Mouse (Mus musculus) ES-E14 (cell line): ENCODE data around the gene Carf. TPM values are rescaled to one million over a fixed set of nuclear protein-coding genes. Genes with fewer than 3 reads are reported as not detected.
A peak's percentile ranks its signal among the peaks of the same experiment; 100 is the strongest.

ENCODE experiments used
- DNase-seq: peaks from one replicate; pipeline ENCODE4 v3.0.0-alpha.2; 2013; ENCODE audit warnings: low read depth, low spot score
- H3K27ac ChIP-seq: 2 replicates; pipeline ENCODE4 v1.5.1; 2012; ENCODE audit warnings: low read depth, mild to moderate bottlenecking, low read length, moderate library complexity, mixed read lengths; ENCODE audit not compliant: poor library complexity, insufficient read depth, severe bottlenecking
- H3K36me3 ChIP-seq: 2 replicates; pipeline ENCODE4 v1.6.1; 2012; ENCODE audit warnings: mild to moderate bottlenecking, low read length, moderate library complexity, mixed read lengths; ENCODE audit not compliant: control insufficient read depth, poor library complexity, insufficient read depth, severe bottlenecking
- H3K4me1 ChIP-seq, 2 experiments: fragments of 150-350 bp in 1 of 2; sonication (generic) in 1 of 2; 2 replicates each; pipeline ENCODE4 v1.6.1; 2012; ENCODE audit warnings: low read length in 2 of 2, mild to moderate bottlenecking in 1 of 2, mixed read lengths in 1 of 2; ENCODE audit not compliant: control insufficient read depth in 2 of 2, insufficient read depth in 2 of 2, poor library complexity in 1 of 2
- H3K4me3 ChIP-seq, 2 experiments: fragments of 150-350 bp in 1 of 2; sonication (generic) in 1 of 2; 2 replicates each; pipeline ENCODE4 v1.5.1; 2012; ENCODE audit warnings: low read length in 2 of 2, low read depth in 1 of 2, mild to moderate bottlenecking in 1 of 2, mixed read lengths in 1 of 2; ENCODE audit not compliant: insufficient read depth in 1 of 2, poor library complexity in 1 of 2, severe bottlenecking in 1 of 2
- H3K9ac ChIP-seq: 2 replicates; pipeline ENCODE4 v1.6.1; 2012; ENCODE audit warnings: low read depth, mild to moderate bottlenecking, low read length, mixed read lengths; ENCODE audit not compliant: poor library complexity, insufficient read depth, severe bottlenecking
- H3K9me3 ChIP-seq: fragments of 150-350 bp; sonication (generic); 2 replicates; pipeline ENCODE4 v1.6.1; 2012; ENCODE audit warnings: low read depth, mild to moderate bottlenecking, low read length; ENCODE audit not compliant: control insufficient read depth, insufficient read depth
- CHD2 ChIP-seq: IDR thresholded peaks from 2 replicates; pipeline ENCODE4 v1.6.1; 2014; ENCODE audit warnings: mild to moderate bottlenecking, low read depth, low read length, inconsistent platforms
- HCFC1 ChIP-seq: IDR thresholded peaks from 2 replicates; pipeline ENCODE4 v1.6.1; 2012; ENCODE audit warnings: low read length, inconsistent platforms, borderline replicate concordance; ENCODE audit not compliant: insufficient read depth
- MAFK ChIP-seq: IDR thresholded peaks from 2 replicates; pipeline ENCODE4 v1.6.1; 2014; ENCODE audit warnings: mild to moderate bottlenecking, low read depth, low read length, inconsistent platforms; ENCODE audit not compliant: insufficient read depth
- ZC3H11A ChIP-seq: IDR thresholded peaks from 2 replicates; pipeline ENCODE4 v1.6.1; 2012; ENCODE audit warnings: low read depth, mild to moderate bottlenecking, inconsistent platforms, low read length, borderline replicate concordance
- ZNF384 ChIP-seq: IDR thresholded peaks from 2 replicates; pipeline ENCODE4 v1.6.1; 2012; ENCODE audit warnings: low read depth, low read length, inconsistent platforms
- in situ Hi-C, 2 experiments: fragments of 600-800 bp; cut with MboI; formaldehyde crosslinking; loops; one replicate each; pipeline ENCODE4 v1.15.1; 2025; ENCODE audit warnings: low sequenced_read_pairs in 2 of 2, inconsistent platforms in 1 of 2; ENCODE audit not compliant: unreplicated experiment in 2 of 2
- total RNA-seq: library from RNA; depleted of rRNA; stranded (reverse); fragments of 300-350 nt; gene quantifications from 2 replicates; pipeline ENCODE4 v1.2.3, GENCODE M21; 2012; rRNA removed

Carf gene
- total RNA-seq, 1 experiment: 4.3 TPM

- Histone ChIP-seq H3K36me3 (no peaks in the 10 kb centered on the region), H3K9me3 (no peaks in the 10 kb centered on the region), H3K4me3 (peak overlapping the region; percentile 89), H3K27ac (peak overlapping the region; percentile 78), H3K4me1 (no peaks in the 10 kb centered on the region), H3K9ac (peak overlapping the region; percentile 91)
- in situ Hi-C loops: no loop called here
- peak; percentile 50 for DNase-seq
- no peak for TF ChIP-seq ZC3H11A
- TF ChIP-seq HCFC1: no peak
- no peak for TF ChIP-seq CHD2
- no peak for TF ChIP-seq MAFK
- TF ChIP-seq ZNF384: no peak
Observed at GRCm38 (mm10) chr1:60180784-60181221, 82.8 kb downstream of the Carf start.

GRCm38 (mm10) chr1:60188454-60188853 is 90.4 kb downstream of the Carf start:
- Histone ChIP-seq H3K9ac (no peak overlapping the region), H3K27ac (no peak overlapping the region), H3K9me3 (no peaks in the 10 kb centered on the region), H3K4me3 (no peak overlapping the region), H3K4me1 (no peaks in the 10 kb centered on the region), H3K36me3 (no peaks in the 10 kb centered on the region)
- TF ChIP-seq ZNF384 (no peak), CHD2 (no peak), HCFC1 (no peak), ZC3H11A (no peak), MAFK (no peak)
- no peak for DNase-seq
- in situ Hi-C loops: no loop called here

GRCm38 (mm10) chr1:60196813-60197212 is 98.8 kb downstream of the Carf start:
- TF ChIP-seq ZNF384 (no peak), MAFK (no peak), HCFC1 (no peak), ZC3H11A (no peak), CHD2 (no peak)
- Histone ChIP-seq H3K9ac (no peak overlapping the region), H3K4me1 (no peaks in the 10 kb centered on the region), H3K4me3 (no peak overlapping the region), H3K36me3 (peaks cover under 1% of the 10 kb centered on the region; the same call in 1 of the 2 replicates), H3K27ac (no peak overlapping the region), H3K9me3 (no peaks in the 10 kb centered on the region)
- peak; percentile 16 for DNase-seq
- in situ Hi-C loops: no loop called here

- no peaks in the 10 kb centered on the region for H3K4me1 ChIP-seq
- H3K9me3 ChIP-seq: no peaks in the 10 kb centered on the region
- in situ Hi-C loops: no loop called here
- no peak for DNase-seq
- TF ChIP-seq ZC3H11A (no peak), ZNF384 (no peak), CHD2 (no peak), HCFC1 (no peak), MAFK (no peak)
- H3K27ac ChIP-seq: no peak overlapping the region
- no peak overlapping the region for H3K9ac ChIP-seq
- H3K4me3 ChIP-seq: no peak overlapping the region
- H3K36me3 ChIP-seq: peaks cover 8% of the 10 kb centered on the region; the same call in 1 of the 2 replicates
Observed at GRCm38 (mm10) chr1:60199006-60199405, 101.0 kb downstream of the Carf start.

Other genes with a start within 250 kb of the Carf start
- 9.4 and 9.9 TPM in 2 replicates for gene Fam117b, start 185.2 kb upstream of the Carf start, total RNA-seq
- gene Ica1l, start 55.1 kb upstream of the Carf start, total RNA-seq: 1.3 and 2.5 TPM in 2 replicates
- gene Wdr12, start 398 bp downstream of the Carf start, total RNA-seq: 50.5 and 71.2 TPM in 2 replicates
- 14.9 and 21.0 TPM in 2 replicates for gene Nbeal1, start 82.4 kb downstream of the Carf start, total RNA-seq
- 45.9 and 51.0 TPM in 2 replicates for gene Cyp20a1, start 245.1 kb downstream of the Carf start, total RNA-seq